Mouse (Mus musculus) G1E-ER4 (cell line): ENCODE data around the gene Trappc6a. TPM values are rescaled to one million over a fixed set of nuclear protein-coding genes. Genes with fewer than 3 reads are reported as not detected.

Experiments used
- GATA1 ChIP-seq: IDR thresholded peaks from one replicate; pipeline ENCODE4 v1.8.0; 2012; ENCODE audit warnings: low read length, inconsistent platforms
- polyA plus RNA-seq: library from polyadenylated mRNA; stranded (reverse); fragments of >175 nt; gene quantifications from 2 replicates; pipeline ENCODE4 v1.2.3, GENCODE M21; 2012

Gene Trappc6a
- polyA plus RNA-seq: 590 and 674 TPM in 2 replicates

- no peak for TF ChIP-seq GATA1
These were observed at the start of gene Trappc6a, which contains the start of gene Bloc1s3 for GRCm38 (mm10) chr7:19508150-19508923. Gene Trappc6a (plus strand): TSS chr7:19508395. Gene Bloc1s3 (minus strand): TSS chr7:19508367.

GRCm38 (mm10) chr7:19458591-19459111, 49.5 kb upstream of the Trappc6a start, which contains the start of gene Mark4:
Gene Mark4 (minus strand): TSS chr7:19458821.
- TF ChIP-seq GATA1: no peak

DNA sequence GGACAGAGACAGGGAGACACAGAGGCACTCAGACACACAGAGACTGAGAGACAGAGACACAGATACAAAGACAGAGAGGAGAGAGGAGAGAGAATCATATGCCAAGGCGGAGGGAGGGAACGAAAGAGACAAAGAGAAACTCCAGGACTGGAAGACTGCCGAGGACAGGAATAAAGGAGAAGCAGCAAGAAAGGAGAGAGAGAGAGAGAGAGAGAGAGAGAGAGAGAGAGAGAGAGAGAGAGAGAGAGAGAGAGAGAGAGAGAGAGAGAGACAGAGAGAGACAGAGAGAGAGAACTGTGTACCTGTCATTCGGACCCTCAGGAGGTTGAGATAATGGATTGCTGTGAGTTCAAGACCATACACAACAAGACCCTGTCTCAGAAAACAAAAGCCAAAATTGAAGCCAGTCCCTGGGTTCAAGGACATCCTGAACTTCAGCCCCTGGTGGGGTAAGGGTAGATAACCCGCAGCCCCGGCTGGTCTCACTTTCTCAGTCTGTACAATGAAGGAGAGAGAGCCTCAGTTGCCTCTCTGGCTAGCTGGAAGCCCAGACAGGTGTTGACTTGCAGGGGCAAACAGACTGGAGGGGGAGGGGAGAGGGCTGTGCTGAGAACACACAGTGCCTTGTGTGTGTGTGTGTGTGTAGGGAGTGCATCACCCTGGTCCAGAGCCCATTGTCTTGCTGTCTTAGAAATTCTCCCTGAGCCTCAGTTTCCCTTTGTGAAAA, 48.9 kb upstream of the Trappc6a start:
- no peak for TF ChIP-seq GATA1

DNA sequence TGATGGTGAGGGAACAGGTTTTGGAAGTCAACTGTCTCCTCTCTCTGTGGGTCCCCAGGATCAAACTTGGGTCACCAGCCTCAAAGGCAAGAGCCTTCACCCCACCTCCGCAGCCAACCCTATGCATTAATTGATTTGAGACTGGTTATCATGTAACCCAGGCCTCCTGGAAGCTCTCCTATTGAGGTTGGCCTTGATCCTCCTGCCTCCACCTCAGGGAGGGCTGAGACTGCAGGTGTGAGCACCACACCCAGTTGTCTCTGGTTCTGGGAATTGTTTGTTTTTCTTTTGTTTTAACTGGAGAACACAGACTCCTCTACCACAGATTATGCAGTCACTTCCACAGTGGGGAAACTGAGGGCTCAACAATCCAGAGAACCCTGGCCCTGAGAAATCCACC, 47.7 kb upstream of the Trappc6a start:
- no peak for TF ChIP-seq GATA1

DNA sequence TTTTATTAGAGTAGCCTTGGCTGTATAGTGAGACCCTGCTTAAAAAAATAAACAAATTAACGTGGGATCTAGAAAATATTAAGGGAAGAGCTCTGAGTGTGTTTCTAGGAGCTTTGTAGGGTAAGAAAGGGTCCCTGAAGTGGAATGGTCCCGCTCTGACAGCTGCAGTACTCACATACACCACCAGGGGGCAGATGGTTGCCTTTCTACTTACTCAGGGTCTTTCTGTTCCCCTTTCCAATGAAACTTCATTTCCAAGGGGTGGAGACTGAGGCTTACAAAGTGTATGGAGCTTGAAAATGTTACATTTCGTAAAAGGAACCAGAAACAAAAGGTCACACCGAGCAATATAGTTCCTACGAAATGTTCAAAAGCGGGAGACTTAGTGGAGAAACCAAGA, 46.7 kb upstream of the Trappc6a start:
- no peak for TF ChIP-seq GATA1

DNA sequence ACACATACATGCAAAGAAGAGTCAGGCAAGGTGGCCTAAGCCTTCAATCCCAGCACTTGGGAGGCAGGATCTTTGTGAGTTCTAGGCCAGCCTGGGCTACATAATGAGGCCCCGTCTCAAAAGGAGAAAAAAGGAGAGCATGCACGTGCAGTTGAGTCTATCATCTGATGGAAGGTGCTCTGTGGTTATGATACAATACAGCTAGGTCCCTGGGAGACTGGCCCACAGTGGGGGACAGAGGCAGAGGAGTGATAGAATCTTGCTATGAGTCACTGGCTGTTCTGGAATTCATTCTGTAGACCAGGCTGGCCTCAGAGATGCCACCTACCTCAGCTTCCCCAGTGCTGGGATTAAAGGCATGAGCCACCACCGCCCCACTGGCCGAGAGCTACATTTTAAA, 45.8 kb upstream of the Trappc6a start:
- no peak for TF ChIP-seq GATA1

- no peak for TF ChIP-seq GATA1
These were observed 45.3 kb upstream of the Trappc6a start, which contains the start of gene Exoc3l2 for GRCm38 (mm10) chr7:19462884-19463381. Gene Exoc3l2 (plus strand): TSS chr7:19463331.

DNA sequence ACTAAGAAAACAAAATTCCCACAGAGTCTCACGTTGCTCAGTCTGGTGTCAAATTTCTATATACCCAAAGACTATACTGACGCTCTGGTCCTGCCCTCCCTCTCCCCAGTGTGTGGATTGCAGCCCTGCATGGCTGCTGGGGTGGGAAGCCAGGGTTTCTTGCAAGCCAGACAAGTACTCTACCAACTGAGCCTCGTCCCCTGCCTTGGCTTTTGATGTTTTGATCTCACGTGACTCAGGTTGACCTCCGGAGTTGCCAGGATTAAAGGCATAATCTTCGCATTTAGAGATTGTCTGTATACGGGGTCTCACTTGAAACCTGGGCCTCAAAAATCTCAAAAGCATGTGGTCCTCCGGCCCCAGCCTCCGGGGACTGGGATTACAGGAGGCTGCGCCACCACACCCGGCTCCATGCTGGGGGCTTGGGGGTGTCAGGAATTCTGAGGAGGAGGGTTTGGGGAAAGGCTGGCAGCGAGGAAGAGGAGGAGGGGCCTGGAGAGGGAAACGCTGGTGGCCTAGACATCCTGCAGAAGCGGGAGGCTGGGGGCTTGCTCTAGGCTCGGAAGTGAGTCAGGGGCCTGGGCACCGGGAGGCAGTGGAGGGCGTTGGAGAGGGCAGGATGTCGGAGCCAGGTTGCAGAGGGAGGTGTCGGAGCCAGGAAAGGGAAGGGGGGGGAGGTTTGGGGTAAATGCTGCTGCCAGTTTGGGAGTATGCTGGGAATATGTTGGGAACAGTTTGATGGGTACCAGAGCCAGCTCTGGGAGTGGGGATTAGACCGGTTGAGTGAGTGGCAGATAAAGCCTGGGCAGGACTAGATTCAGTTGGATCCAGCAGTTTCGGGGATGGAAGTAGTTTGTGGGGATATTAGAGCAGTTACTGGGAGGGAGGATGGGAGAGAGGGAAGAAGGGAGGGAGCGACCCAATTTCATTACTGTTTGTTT, 43.6 kb upstream of the Trappc6a start:
- no peak for TF ChIP-seq GATA1

- TF ChIP-seq GATA1: no peak
These were observed 41.5 kb upstream of the Trappc6a start for GRCm38 (mm10) chr7:19466602-19467145.

DNA sequence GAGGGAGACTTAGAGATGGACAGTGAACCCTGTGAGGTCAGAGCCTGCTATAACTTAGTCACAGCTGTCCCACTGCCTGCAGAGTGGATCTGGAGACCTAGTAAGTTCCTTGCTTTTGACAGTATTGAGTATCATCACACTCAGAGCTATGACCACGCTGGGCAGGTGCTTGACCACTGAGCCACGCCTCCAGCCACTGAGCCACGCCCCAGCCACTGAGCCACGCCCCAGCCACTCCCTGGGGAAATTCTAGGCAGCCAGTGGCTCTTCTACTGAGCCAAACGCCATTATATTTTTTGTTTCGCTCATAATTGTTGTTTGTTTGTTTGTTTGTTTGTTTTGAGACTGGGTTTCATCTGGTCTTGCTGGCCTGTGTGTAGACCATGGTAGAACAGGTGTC, 40.6 kb upstream of the Trappc6a start:
- TF ChIP-seq GATA1: no peak

GRCm38 (mm10) chr7:19468279-19468678, 39.9 kb upstream of the Trappc6a start:
- TF ChIP-seq GATA1: no peak

- TF ChIP-seq GATA1: no peak
These were observed 38.8 kb upstream of the Trappc6a start for GRCm38 (mm10) chr7:19469404-19469803.

DNA sequence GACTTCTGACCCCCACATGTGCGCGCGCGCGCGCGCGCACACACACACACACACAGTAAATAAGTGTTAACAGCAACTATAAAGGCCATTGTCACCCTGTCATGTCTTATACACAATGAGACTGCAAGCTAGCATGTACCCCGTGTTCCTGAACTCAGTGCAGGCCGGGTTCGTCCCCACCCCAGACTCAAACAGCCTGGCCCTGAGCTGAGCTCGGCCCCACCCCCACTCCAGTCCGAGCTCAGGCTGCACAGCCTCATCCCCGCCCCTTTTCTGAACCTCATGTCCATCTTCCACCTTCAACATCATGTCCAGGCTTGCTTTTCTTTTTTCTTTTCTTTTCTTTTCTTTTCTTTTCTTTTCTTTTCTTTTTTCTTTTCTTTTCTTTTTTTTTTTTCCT, 37.9 kb upstream of the Trappc6a start:
- no peak for TF ChIP-seq GATA1

GRCm38 (mm10) chr7:19472403-19472802, 35.8 kb upstream of the Trappc6a start:
- TF ChIP-seq GATA1: no peak
